Mouse (Mus musculus): ENCODE measurements around the gene Sys1.
A peak's percentile ranks its signal among the peaks of the same experiment; 100 is the strongest.

Gene Sys1

GRCm38 (mm10) chr2:164453047-164453757 lies 3.6 kb upstream of the Sys1 start:
- DNase-seq (ENCODE audit: low spot score) = no peak

- DNase-seq (ENCODE audit: low spot score) = no peak
Measured at GRCm38 (mm10) chr2:164453887-164454500, 2.8 kb upstream of the Sys1 start.

GRCm38 (mm10) chr2:164454846-164455245 lies 1.9 kb upstream of the Sys1 start:
- no peak for DNase-seq (ENCODE audit: low spot score)

- no peak for DNase-seq (ENCODE audit: low spot score)
Measured at GRCm38 (mm10) chr2:164455421-164456190, 1.2 kb upstream of the Sys1 start.

- no peak for DNase-seq (ENCODE audit: low spot score)
Measured at GRCm38 (mm10) chr2:164456413-164456812, 351 bp upstream of the Sys1 start.

GRCm38 (mm10) chr2:164457942-164458341 lies 1.2 kb downstream of the Sys1 start:
- no peak for DNase-seq (ENCODE audit: low spot score)

- DNase-seq (ENCODE audit: low spot score) = no peak
Measured at GRCm38 (mm10) chr2:164458535-164458934, 1.8 kb downstream of the Sys1 start.

- peak; percentile 98 for DNase-seq (ENCODE audit: low spot score)
Measured at GRCm38 (mm10) chr2:164460745-164461551, 4.2 kb downstream of the Sys1 start, which contains the start of gene Gm20458. Gene Gm20458 (plus strand): TSS chr2:164460967.

- DNase-seq (ENCODE audit: low spot score) = no peak
Measured at GRCm38 (mm10) chr2:164465161-164465560, 8.4 kb downstream of the Sys1 start.

- DNase-seq (ENCODE audit: low spot score) = no peak
Measured at GRCm38 (mm10) chr2:164466787-164467186, 10.0 kb downstream of the Sys1 start.

GRCm38 (mm10) chr2:164470254-164470653 lies 13.5 kb downstream of the Sys1 start:
- DNase-seq (ENCODE audit: low spot score) = peak; percentile 76

GRCm38 (mm10) chr2:164473624-164474023 lies 16.9 kb downstream of the Sys1 start, which contains the start of gene Trp53tg5:
Gene Trp53tg5 (minus strand): TSS chr2:164473724.
- DNase-seq (ENCODE audit: low spot score) = no peak

GRCm38 (mm10) chr2:164485681-164486257 lies 29.0 kb downstream of the Sys1 start, which contains the start of gene Dbndd2:
Gene Dbndd2 (plus strand): TSS chr2:164486106.
- peak; percentile 39 for DNase-seq (ENCODE audit: low spot score)

- DNase-seq (ENCODE audit: low spot score) = peak; percentile 30
Measured at GRCm38 (mm10) chr2:164486258-164487114, 29.7 kb downstream of the Sys1 start.

GRCm38 (mm10) chr2:164487115-164487527 lies 30.4 kb downstream of the Sys1 start:
- no peak for DNase-seq (ENCODE audit: low spot score)

GRCm38 (mm10) chr2:164487812-164488211 lies 31.0 kb downstream of the Sys1 start:
- DNase-seq (ENCODE audit: low spot score) = no peak

GRCm38 (mm10) chr2:164494126-164494525 lies 37.4 kb downstream of the Sys1 start:
- DNase-seq (ENCODE audit: low spot score) = no peak

GRCm38 (mm10) chr2:164496331-164496730 lies 39.6 kb downstream of the Sys1 start:
- DNase-seq (ENCODE audit: low spot score) = no peak

GRCm38 (mm10) chr2:164496847-164497690 lies 40.3 kb downstream of the Sys1 start, which contains the start of gene Pigt:
Gene Pigt (plus strand): TSS chr2:164497520.
- peak; percentile 91 for DNase-seq (ENCODE audit: low spot score)
